Mouse (Mus musculus): ENCODE results near the gene Wdr62.
A peak's percentile ranks its signal among the peaks of the same experiment; 100 is the strongest.

The Wdr62 gene

DNA sequence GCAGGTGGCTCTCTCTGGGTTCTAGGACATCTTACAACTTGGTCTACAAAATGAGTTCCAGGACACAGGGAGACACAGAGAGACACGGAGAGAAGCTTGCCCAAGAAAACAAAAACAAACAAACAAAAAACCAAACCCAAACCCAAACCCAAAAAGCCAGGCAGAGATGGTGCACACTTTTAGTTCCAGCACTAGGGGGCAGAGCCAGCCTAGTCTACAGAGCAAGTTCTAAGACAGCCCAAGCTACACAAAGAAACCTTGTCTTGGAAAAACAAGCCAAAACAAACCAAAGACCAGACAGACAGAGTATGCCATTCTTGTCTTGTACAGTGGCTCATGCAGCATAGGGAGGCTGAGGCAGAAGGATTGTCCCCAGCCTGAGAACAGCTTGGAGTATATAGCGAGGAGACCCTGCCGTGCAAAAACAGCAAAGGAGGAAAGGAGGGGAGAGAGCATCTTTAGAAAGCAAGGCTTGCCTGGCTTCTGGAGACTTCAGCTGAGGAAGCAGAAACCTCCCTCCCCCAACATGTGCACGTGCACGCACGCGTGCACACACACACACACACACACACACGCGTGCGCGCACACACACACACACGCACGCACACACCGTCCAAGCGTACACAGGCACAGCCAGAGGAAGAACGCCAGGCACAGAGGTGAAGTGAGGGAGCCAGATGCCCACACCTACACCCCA, 26.0 kb upstream of the Wdr62 start:
- no peak for DNase-seq (ENCODE audit: low read depth, low spot score)

DNA sequence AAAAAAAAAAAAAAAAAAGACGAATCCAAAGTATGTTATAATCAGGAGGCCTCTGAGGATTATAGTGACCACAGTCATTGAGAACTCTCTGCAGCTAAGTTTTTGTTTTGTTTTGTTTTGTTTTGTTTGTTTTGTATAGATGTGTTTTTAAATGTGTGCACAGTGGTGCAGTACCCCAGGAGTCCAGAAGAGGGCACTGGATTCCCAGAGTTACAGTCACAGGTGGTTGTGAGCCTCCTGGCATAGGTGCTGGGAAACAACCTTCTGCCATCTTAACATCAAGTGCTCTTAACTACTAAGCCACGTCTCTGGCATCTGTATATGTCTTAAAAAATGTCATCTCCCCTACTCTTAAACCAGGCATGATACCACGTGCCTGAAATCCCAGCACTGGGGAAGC, 20.7 kb upstream of the Wdr62 start:
- no peak for DNase-seq (ENCODE audit: low read depth, low spot score)

- no peak for DNase-seq (ENCODE audit: low read depth, low spot score)
Observed at GRCm38 (mm10) chr7:30297266-30297665, 17.0 kb upstream of the Wdr62 start.

GRCm38 (mm10) chr7:30296816-30297215, 16.6 kb upstream of the Wdr62 start:
- DNase-seq (ENCODE audit: low read depth, low spot score), result no peak

GRCm38 (mm10) chr7:30295103-30295502, 14.9 kb upstream of the Wdr62 start:
- DNase-seq (ENCODE audit: low read depth, low spot score), result peak; percentile 36

DNA sequence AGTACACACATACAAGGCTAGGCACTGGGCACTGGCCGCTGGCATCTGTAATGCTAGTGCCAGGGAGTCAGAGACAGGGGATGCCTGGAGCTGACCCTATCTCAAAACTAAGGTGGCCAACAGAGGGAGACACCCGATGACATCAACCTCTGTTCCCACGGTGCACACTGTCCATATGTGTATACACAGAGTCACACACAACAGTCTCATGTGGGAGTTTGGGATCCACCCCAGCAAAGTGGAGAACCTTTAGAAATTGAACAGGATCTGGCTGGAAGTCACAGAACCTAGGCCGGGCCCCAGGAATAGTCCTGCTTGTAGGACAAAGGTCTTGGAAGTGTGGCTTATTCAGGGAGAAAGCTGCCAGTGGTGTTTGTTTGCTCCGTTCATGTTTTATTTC, 14.1 kb upstream of the Wdr62 start:
- DNase-seq (ENCODE audit: low read depth, low spot score), result no peak

DNA sequence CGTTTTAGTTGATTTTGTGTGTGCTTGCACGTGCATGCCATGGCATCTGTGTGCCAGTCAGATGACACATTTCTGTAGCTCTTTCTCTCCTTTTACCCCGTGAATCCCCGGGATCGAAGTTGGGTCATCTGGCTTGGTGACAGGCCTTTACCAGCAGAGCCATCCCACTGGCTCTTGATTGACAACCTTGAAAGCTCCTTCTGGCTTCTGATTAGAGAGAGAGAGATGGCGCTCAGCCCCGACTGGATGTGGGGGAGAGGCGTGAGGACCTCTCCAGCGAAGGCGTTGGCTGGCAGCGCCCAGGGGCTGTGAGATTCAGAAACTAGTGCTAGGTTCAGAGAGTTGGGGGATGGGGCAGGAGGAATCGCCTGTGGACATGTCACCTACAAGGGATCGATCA, 13.6 kb upstream of the Wdr62 start:
- DNase-seq (ENCODE audit: low read depth, low spot score), result peak; percentile 31

DNA sequence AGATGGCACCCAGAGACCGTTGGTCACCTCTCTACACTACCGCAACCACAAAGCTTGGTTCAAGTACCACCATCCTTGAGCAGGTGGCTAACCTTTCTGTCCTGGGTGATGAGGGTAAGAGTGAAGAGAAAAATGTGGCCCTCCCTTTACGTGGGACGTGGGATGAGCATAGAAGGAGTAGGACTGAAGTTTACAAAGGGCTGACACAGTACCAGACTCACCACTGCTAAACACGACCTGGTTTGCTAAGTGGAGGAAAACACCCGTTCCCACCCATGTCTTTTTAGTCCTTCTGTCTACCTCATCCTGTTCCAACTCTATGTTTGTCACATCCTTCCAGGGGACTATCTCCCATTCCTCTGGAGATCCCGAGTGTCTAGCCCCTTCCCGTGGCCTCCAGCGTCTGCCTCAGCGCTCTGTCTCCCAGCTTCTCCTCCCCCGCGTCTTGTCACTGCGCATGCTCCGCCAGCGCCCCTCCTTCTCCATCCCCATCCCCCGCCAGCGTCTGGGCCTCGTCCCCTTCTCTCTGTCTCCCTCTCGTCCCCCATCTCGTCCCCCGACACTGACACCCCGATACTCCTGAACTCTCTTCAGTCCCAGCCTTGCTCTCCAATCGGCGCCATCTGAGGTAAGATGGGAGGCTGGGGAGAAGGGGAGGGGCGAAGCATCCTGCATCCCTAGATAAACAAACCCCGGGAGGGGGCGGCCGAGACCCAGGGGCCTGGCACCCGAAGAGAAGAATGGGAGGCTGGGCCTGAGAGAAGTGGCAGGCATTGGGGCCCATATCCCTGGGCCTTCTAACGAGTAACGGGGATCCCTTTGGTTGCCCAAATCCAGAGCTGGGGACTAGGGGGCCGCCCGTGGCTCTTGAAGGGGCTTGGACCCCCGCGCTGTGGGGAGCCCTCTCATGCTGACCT, 11.3 kb upstream of the Wdr62 start, which contains the start of gene Clip3:
Gene Clip3 (plus strand): TSS at position 514 of the 917 bp plus-strand sequence.
- peak; percentile 71 for DNase-seq (ENCODE audit: low read depth, low spot score)

- DNase-seq (ENCODE audit: low read depth, low spot score), result peak; percentile 33
Observed at GRCm38 (mm10) chr7:30289714-30290399, 9.6 kb upstream of the Wdr62 start.

DNA sequence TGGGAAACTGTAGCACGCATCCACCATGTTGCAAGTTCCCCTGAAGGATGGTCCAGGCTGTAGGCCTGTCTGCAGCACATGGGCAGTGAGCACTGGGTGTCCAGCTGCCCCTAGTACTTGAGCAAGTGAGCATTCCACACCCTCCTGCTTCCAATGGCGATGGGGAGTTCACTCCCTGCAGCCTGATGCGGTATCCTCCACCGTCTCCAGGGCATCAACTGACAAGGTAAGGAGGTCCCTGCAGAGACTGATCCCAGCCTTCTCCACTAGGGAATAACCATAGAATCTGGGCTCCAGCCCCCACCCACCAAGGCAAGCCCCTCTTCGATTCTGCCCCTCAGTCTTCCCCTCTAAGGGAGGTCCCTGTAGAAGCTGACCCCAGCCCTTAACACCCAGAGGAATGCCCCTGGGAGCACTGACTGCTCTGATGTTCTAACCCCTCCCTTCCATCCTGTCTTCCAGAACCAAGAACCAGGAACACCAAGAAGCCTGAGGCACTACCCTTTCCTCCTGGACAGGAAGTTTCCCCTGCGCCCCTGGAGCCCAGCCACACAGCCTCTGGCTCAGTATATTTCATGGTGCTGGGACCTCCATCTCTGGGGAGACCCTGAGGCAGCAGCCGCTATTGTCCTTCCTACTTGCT, 9.0 kb upstream of the Wdr62 start:
- no peak for DNase-seq (ENCODE audit: low read depth, low spot score)

GRCm38 (mm10) chr7:30288046-30288445, 7.8 kb upstream of the Wdr62 start:
- no peak for DNase-seq (ENCODE audit: low read depth, low spot score)

DNA sequence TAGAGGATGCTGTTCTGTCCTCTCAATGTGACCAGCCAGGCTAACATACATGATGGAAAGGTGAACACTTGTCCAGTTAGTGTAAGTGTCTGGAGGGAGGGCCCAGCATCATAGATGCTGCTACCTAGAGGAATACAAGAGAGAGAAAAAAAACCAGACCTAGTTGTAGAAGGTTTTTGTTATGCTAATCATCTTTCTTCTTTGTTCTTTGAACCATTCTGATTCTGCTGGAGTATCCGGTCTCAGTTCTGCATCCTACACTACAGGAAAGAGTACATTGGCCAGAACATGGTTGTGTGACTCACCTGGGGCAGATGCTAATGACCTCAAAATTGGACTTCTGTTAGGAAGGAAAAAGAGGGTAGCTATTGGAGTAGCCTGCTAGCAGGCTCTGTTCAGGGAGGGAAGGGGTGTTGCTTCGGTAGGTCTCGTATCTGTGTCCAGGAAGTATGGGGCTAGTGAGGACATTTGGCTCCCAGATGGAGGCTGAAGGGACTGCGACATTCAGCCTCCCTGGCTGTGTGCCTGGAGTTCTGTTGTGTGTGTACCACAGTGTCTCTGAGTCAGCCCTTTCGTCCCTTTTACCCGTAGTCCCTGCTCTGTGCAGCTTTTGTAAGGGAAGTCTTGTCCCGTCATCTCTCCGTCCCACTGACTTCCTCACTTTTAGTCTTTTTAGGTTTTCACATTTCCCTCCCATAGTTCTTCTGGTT, 6.6 kb upstream of the Wdr62 start:
- DNase-seq (ENCODE audit: low read depth, low spot score), result no peak

DNA sequence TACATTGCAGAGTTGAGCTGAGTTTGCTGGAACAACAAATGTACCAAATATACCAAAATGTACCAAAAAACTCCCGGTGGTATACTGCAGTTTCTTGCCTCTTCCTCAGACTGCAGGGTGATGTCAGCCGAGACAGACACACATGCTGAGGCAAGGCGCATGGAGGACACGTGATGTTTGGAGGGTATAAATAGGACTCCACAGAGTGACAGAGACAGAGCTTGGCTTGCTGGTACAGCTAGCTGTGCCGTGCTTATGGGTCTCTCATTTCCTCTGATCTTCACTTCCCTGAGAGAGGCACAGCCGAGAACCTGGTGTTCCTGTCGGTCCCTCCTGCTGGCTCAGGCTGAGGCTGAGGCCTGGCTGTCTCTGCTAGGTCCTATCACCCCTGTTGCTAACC, 2.5 kb upstream of the Wdr62 start:
- DNase-seq (ENCODE audit: low read depth, low spot score), result no peak

DNA sequence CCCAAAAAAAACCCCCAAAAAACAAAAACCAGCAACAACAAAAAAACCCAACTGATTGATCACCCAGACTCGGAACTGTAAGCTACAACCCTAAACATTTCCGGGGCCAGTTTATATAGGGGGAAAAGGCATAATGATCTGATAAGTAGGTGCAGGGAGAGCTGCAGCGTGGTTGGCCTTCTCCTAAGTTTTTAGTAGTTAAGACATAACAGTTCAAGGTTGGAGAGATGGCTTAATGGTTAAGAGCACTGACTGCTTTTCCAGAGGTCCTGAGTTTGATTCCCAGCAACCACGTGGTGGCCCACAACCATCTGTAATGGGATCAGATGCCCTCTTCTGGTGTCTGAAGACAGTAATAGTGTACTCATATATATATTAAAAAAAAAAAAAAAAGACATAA, 1.3 kb upstream of the Wdr62 start:
- no peak for DNase-seq (ENCODE audit: low read depth, low spot score)

DNA sequence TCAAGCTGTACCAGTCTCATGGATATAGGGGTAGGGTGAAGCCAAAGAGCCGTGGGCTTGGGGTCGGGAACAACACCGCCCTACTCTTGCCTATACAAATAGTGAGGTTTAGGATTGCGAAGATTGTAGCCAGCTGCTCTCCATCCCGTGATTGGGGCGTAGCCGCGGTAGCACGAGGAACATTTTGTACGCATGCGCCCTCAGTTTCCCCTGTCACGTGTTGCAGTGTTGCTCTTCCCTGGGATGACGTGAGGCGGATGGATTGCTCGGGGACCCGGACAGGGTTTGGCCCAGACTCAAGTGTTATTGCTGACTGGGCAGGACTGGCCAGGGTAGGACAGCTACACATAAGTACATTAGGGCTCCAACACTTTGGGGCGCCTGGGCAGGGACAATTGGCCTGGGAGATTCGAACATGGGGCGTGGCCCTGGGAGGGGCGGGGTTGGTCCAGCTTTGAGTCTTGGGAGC, 485 bp upstream of the Wdr62 start:
- DNase-seq (ENCODE audit: low read depth, low spot score), result peak; percentile 84

GRCm38 (mm10) chr7:30279536-30279935, 683 bp downstream of the Wdr62 start:
- DNase-seq (ENCODE audit: low read depth, low spot score), result no peak

GRCm38 (mm10) chr7:30278911-30279310, 1.3 kb downstream of the Wdr62 start:
- no peak for DNase-seq (ENCODE audit: low read depth, low spot score)

DNA sequence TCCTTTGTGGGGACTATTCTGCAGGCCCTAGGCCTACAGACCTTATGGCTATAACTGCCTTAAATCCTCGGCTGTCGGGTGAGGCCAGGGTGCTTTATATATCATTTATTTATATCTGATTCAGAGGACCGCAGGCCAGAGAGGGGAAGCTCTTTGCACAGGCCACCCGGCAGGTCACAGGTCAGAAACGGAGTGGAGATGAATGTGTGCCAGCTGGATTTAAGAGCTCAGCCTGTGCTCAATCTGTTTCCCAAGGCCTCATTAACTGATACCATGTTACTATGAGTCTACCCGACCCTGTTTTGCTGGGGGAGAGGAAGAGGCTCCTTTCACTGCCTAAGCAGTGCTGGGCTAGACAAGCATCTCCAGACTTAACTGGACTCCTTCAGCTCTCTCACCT, 5.8 kb downstream of the Wdr62 start:
- no peak for DNase-seq (ENCODE audit: low read depth, low spot score)

DNA sequence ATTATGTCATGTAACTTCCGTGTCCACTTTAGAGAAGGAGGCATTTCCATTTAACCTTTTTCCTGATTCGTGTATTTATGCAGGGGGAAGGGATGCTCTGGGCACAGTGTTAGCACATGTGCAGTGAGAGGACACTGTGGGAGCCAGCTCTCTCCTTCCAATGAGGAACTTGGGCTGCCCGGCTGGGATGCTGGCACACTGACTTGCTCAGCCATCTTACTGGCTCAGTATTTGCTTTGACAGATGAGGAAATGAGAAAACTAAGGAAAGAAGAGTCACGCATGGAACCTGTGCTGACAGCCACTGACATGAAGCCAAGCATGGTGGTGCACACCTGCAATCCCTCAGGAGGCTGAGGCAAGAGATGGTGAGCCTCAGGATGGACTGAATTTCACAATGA, 10.6 kb downstream of the Wdr62 start:
- no peak for DNase-seq (ENCODE audit: low read depth, low spot score)

DNA sequence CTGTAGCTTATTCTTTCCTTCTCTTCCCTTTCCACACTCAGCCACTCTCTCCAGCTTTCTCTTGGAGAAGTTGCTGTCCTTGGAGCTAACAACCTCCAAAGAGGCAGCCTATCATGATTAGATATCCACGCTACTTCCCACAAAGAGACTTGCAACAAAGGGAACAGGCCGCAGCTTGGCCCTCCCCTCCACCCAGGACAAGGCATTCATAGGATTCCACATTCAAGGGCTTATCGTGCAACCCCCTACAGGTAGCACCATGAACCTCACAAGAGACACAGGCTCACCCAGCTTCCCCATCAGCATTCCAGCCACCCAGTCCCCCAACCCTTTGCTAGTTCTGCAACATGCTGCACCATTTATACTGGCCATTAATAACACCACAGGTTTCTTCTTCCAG, 13.4 kb downstream of the Wdr62 start:
- DNase-seq (ENCODE audit: low read depth, low spot score), result no peak

DNA sequence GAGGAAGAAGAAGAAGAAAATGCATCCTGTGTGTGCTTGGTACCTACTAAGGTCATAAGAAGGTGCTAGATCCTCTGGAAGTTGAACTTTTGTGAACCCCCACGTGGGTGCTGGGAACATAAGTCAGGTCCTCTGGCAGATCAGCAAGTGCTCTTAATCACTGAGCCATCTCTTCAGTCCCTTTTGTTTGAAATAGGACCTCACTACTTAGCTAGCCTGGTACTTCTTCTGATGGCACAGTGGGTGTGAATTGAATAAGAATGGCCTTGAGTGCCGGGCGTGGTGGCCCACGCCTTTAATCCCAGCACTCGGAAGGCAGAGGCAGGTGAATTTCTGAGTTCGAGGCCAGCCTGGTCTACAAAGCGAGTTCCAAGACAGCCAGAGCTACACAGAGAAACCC, 14.3 kb downstream of the Wdr62 start:
- no peak for DNase-seq (ENCODE audit: low read depth, low spot score)
